Mouse (Mus musculus): ENCODE results near the gene Lsm14a. TPM values are rescaled to one million over a fixed set of nuclear protein-coding genes. Genes with fewer than 3 reads are reported as not detected.

Gene Lsm14a
- total and polyA plus RNA-seq, 3 experiments: 53.7 to 193 (median 90.0) TPM

- dilution Hi-C loops (cut with MboI; ENCODE audit: extremely low pct_ligation_motif_present, extremely low pct_unique_long_range_greater_than_20kb, low sequenced_read_pairs): no loop called here
- Histone ChIP-seq H3K79me2 (replicated peaks; ENCODE audit: control insufficient read depth, extremely low read depth, insufficient read depth, poor library complexity, severe bottlenecking) (no peaks in the 10 kb centered on the region), H3K36me3 (replicated peaks in 1 of 2; ENCODE audit: control insufficient read depth in 1 of 2, insufficient read depth in 1 of 2, low read length in 1 of 2) (no peaks in the 10 kb centered on the region), H3K27ac (ENCODE audit: insufficient read depth, low read depth) (no peak overlapping the region), H3K4me1 (ENCODE audit: control insufficient read depth in 1 of 2, insufficient read depth in 2 of 2) (peaks cover 11 to 34% of the 10 kb centered on the region in 2 experiments; a peak in 3 of 4 replicates), H3K9ac (ENCODE audit: insufficient read depth, low read depth) (no peak overlapping the region), H3K4me2 (ENCODE audit: insufficient read depth, low read depth, poor library complexity, severe bottlenecking) (no peak overlapping the region), H3K4me3 (replicated peaks in 1 of 3; ENCODE audit: low read depth in 2 of 3, low read length in 2 of 3, poor library complexity in 1 of 3) (no peak overlapping the region), H3K9me3 (replicated peaks; ENCODE audit: low read length) (peaks cover 6% of the 10 kb centered on the region), H3K27me3 (replicated peaks) (no peaks in the 10 kb centered on the region)
- DNase-seq (ENCODE audit: extremely low read depth): no peak
- TF ChIP-seq MAFK (IDR thresholded peaks at IDR 0.05; ENCODE audit: insufficient replicate concordance, low read length) (no peak), ETS1 (conservative IDR thresholded peaks at IDR 0.05; ENCODE audit: low read depth, low read length) (no peak), CHD1 (IDR thresholded peaks at IDR 0.05; ENCODE audit: low read depth, low read length) (no peak), EP300 (IDR thresholded peaks at IDR 0.05; ENCODE audit: low read length) (no peak), IRF4 (IDR thresholded peaks at IDR 0.05; ENCODE audit: low read depth, low read length) (no peak), UBTF (IDR thresholded peaks at IDR 0.05; ENCODE audit: low read depth, low read length) (no peak), E2F4 (IDR thresholded peaks at IDR 0.05; ENCODE audit: insufficient replicate concordance, low read depth, low read length) (no peak), NRF1 (IDR thresholded peaks at IDR 0.05; ENCODE audit: low read depth, low read length) (no peak), MXI1 (IDR thresholded peaks at IDR 0.05; ENCODE audit: low read depth, low read length) (no peak), JUN (IDR thresholded peaks at IDR 0.05; ENCODE audit: insufficient read depth, low read depth, low read length) (no peak), USF2 (conservative IDR thresholded peaks at IDR 0.05; ENCODE audit: low read depth, low read length) (no peak), USF1 (IDR thresholded peaks at IDR 0.05; ENCODE audit: low read depth, low read length) (no peak), HCFC1 (IDR thresholded peaks at IDR 0.05; ENCODE audit: low read depth, low read length) (no peak), CHD2 (IDR thresholded peaks at IDR 0.05; ENCODE audit: low read length) (no peak), ZMIZ1 (IDR thresholded peaks at IDR 0.05; ENCODE audit: low read depth, low read length) (no peak), GABPA (IDR thresholded peaks at IDR 0.05; ENCODE audit: insufficient replicate concordance, low read depth, low read length) (no peak), KAT2A (IDR thresholded peaks at IDR 0.05; ENCODE audit: insufficient replicate concordance, low read length) (no peak), MEF2A (IDR thresholded peaks at IDR 0.05; ENCODE audit: borderline replicate concordance, low read depth, low read length) (no peak), TBP (conservative IDR thresholded peaks at IDR 0.05; ENCODE audit: low read depth, low read length) (no peak)
- in situ Hi-C loops (cut with MboI; ENCODE audit: low pct_ligation_motif_present, low pct_unique_long_range_greater_than_20kb, low sequenced_read_pairs): no loop called here
Measured at GRCm38 (mm10) chr7:34323351-34323750, 69.8 kb downstream of the Lsm14a start.

GRCm38 (mm10) chr7:34321958-34322357, 71.2 kb downstream of the Lsm14a start:
- H3K4me1 ChIP-seq (ENCODE audit: control insufficient read depth in 1 of 2, insufficient read depth in 2 of 2): peaks cover 11 to 22% of the 10 kb centered on the region in 2 experiments; a peak in 3 of 4 replicates
- dilution Hi-C loops (cut with MboI; ENCODE audit: extremely low pct_ligation_motif_present, extremely low pct_unique_long_range_greater_than_20kb, low sequenced_read_pairs): no loop called here
- peaks cover 6% of the 10 kb centered on the region for H3K9me3 ChIP-seq (replicated peaks; ENCODE audit: low read length)
- peak; percentile 82 for TF ChIP-seq EP300 (IDR thresholded peaks at IDR 0.05; ENCODE audit: low read length)
- no peak for TF ChIP-seq POLR2A (IDR thresholded peaks at IDR 0.05; ENCODE audit: low read depth, low read length)
- TF ChIP-seq IRF4 (IDR thresholded peaks at IDR 0.05; ENCODE audit: low read depth, low read length): peak; percentile 96
- no peak for TF ChIP-seq PAX5 (IDR thresholded peaks at IDR 0.05; ENCODE audit: low read length)
- TF ChIP-seq HCFC1 (IDR thresholded peaks at IDR 0.05; ENCODE audit: low read depth, low read length): no peak
- TF ChIP-seq BHLHE40 (IDR thresholded peaks at IDR 0.05; ENCODE audit: low read depth, low read length): peak; percentile 83
- TF ChIP-seq CTCF (conservative IDR thresholded peaks at IDR 0.05 in 1 of 2, IDR thresholded peaks at IDR 0.05 in 1 of 2; ENCODE audit: low read depth in 2 of 2, low read length in 2 of 2): no peak
- TF ChIP-seq NELFE (IDR thresholded peaks at IDR 0.05; ENCODE audit: low read depth, low read length): no peak
- peak; percentile 88 for TF ChIP-seq JUN (IDR thresholded peaks at IDR 0.05; ENCODE audit: insufficient read depth, low read depth, low read length)
- TF ChIP-seq MXI1 (IDR thresholded peaks at IDR 0.05; ENCODE audit: low read depth, low read length): no peak
- TF ChIP-seq MAX (IDR thresholded peaks at IDR 0.05; ENCODE audit: low read length): no peak
- no peak for TF ChIP-seq NRF1 (IDR thresholded peaks at IDR 0.05; ENCODE audit: low read depth, low read length)
- no peak for TF ChIP-seq KAT2A (IDR thresholded peaks at IDR 0.05; ENCODE audit: insufficient replicate concordance, low read length)
- TF ChIP-seq ZC3H11A (IDR thresholded peaks at IDR 0.05; ENCODE audit: low read depth, low read length): no peak
- no peak for TF ChIP-seq CHD2 (IDR thresholded peaks at IDR 0.05; ENCODE audit: low read length)
- no peak for TF ChIP-seq SMC3 (IDR thresholded peaks at IDR 0.05; ENCODE audit: low read depth, low read length)
- TF ChIP-seq GABPA (IDR thresholded peaks at IDR 0.05; ENCODE audit: insufficient replicate concordance, low read depth, low read length): no peak
- TF ChIP-seq SIN3A (IDR thresholded peaks at IDR 0.05; ENCODE audit: low read length): no peak
- TF ChIP-seq MYC (IDR thresholded peaks at IDR 0.05; ENCODE audit: low read depth, low read length): peak; percentile 30; the same call in 1 of the 2 replicates
- 0 out of 2 replicates have a peak, but pooled peaks have one; percentile 31 for TF ChIP-seq MEF2A (IDR thresholded peaks at IDR 0.05; ENCODE audit: borderline replicate concordance, low read depth, low read length)
- TF ChIP-seq MAFK (IDR thresholded peaks at IDR 0.05; ENCODE audit: insufficient replicate concordance, low read length): peak; percentile 55; the same call in 1 of the 2 replicates
- TF ChIP-seq USF2 (conservative IDR thresholded peaks at IDR 0.05; ENCODE audit: low read depth, low read length): peak; percentile 46
- no peak; the same call in 1 of the 2 replicates for TF ChIP-seq TCF12 (IDR thresholded peaks at IDR 0.05; ENCODE audit: low read depth, low read length)
- peak; percentile 89 for TF ChIP-seq JUND (conservative IDR thresholded peaks at IDR 0.05; ENCODE audit: low read depth, low read length)
- TF ChIP-seq TBP (conservative IDR thresholded peaks at IDR 0.05; ENCODE audit: low read depth, low read length): no peak

More at GRCm38 (mm10) chr7:34321958-34322357, 71.2 kb downstream of the Lsm14a start:
- no peaks in the 10 kb centered on the region for H3K36me3 ChIP-seq (replicated peaks in 1 of 2; ENCODE audit: control insufficient read depth in 1 of 2, insufficient read depth in 1 of 2, low read length in 1 of 2)
- peak; percentile 89 for DNase-seq (ENCODE audit: extremely low read depth)
- in situ Hi-C loops (cut with MboI; ENCODE audit: low pct_ligation_motif_present, low pct_unique_long_range_greater_than_20kb, low sequenced_read_pairs): no loop called here
- H3K27me3 ChIP-seq (replicated peaks): no peaks in the 10 kb centered on the region
- H3K9ac ChIP-seq (ENCODE audit: insufficient read depth, low read depth): no peak overlapping the region
- H3K79me2 ChIP-seq (replicated peaks; ENCODE audit: control insufficient read depth, extremely low read depth, insufficient read depth, poor library complexity, severe bottlenecking): no peaks in the 10 kb centered on the region
- no peak overlapping the region for H3K4me3 ChIP-seq (replicated peaks in 1 of 3; ENCODE audit: low read depth in 2 of 3, low read length in 2 of 3, poor library complexity in 1 of 3)
- no peak overlapping the region for H3K4me2 ChIP-seq (ENCODE audit: insufficient read depth, low read depth, poor library complexity, severe bottlenecking)
- H3K27ac ChIP-seq (ENCODE audit: insufficient read depth, low read depth): 0 out of 2 replicates have a peak overlapping the region, but pooled peaks have one; percentile 17

All from CH12.LX (cell line).